Mouse (Mus musculus): ENCODE results near the gene Ccdc65.
A peak's percentile ranks its signal among the peaks of the same experiment; 100 is the strongest.

DNA sequence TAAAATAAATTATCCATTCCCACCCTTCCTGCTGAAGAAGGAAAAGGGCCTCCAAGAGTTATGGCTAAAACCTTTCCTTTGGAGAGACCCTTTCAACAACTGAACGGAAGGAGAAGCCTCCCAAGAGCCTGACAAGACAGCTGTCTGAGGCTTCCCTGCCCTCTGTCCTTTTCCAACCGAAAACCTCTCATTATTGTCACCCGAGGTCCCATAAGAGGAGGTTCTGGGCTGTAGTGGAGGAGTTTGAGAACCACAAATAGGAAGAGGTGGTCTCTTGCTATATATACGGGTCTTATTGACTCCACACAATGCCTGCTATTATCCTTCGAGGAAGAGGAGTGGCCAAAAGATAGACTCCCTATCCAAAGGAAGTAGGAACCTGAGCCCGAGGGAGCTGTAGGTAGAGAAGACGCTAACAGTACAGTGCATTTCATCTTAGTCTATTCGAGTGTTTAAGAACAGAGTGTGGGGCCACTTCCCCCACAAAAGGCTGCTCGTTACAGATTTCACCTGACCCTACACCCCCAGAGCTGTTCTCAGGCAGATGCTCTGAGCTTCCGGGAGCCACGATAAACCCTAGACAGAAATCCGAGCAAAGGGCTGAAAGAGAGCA, 63.9 kb downstream of the Ccdc65 start:
- TF ChIP-seq MEF2A (IDR thresholded peaks at IDR 0.05; ENCODE audit: extremely low read depth, insufficient replicate concordance, low read depth, low read length, poor library complexity, severe bottlenecking): no peak
- TF ChIP-seq POLR2AphosphoS2 (IDR thresholded peaks at IDR 0.05; ENCODE audit: low read length): no peak
- TF ChIP-seq KAT2A (conservative IDR thresholded peaks at IDR 0.05; ENCODE audit: low read depth, low read length): no peak
- TF ChIP-seq POLR2AphosphoS5 (IDR thresholded peaks at IDR 0.05; ENCODE audit: borderline replicate concordance, low read depth, low read length): no peak; the same call in 1 of the 2 replicates
- no peak for TF ChIP-seq CHD2 (IDR thresholded peaks at IDR 0.05; ENCODE audit: low read length)
- no peak for TF ChIP-seq CTCF (IDR thresholded peaks at IDR 0.05 in 2 of 3, conservative IDR thresholded peaks at IDR 0.05 in 1 of 3; ENCODE audit: control insufficient read depth in 1 of 3, insufficient read depth in 1 of 3, low read depth in 2 of 3, low read length in 3 of 3, poor library complexity in 1 of 3, severe bottlenecking in 1 of 3)
- peak in 1 of 2 experiments; percentile 11; a peak in 1 of 4 replicates for TF ChIP-seq EP300 (IDR thresholded peaks at IDR 0.05; ENCODE audit: low read depth in 1 of 2, low read length in 2 of 2)
- peak; percentile 52 for TF ChIP-seq RCOR1 (IDR thresholded peaks at IDR 0.05; ENCODE audit: low read depth, low read length)
- no peak for TF ChIP-seq ZNF384 (IDR thresholded peaks at IDR 0.05; ENCODE audit: low read depth, low read length)
- TF ChIP-seq UBTF (IDR thresholded peaks at IDR 0.05; ENCODE audit: borderline replicate concordance, insufficient read depth, low read depth, low read length): no peak
- TF ChIP-seq ETS1 (IDR thresholded peaks at IDR 0.05; ENCODE audit: low read depth, low read length): no peak
- TF ChIP-seq ZMIZ1 (IDR thresholded peaks at IDR 0.05; ENCODE audit: low read depth, low read length): no peak
- no peak for TF ChIP-seq POLR2A (IDR thresholded peaks at IDR 0.05; ENCODE audit: control insufficient read depth in 1 of 2, insufficient read depth in 1 of 2, low read depth in 1 of 2, low read length in 2 of 2, poor library complexity in 1 of 2)
- 0 out of 2 replicates have a peak, but pooled peaks have one; percentile 28 for TF ChIP-seq E2F4 (IDR thresholded peaks at IDR 0.05; ENCODE audit: borderline replicate concordance, low read depth, low read length)
